In genomic region chr19:23775356-23775755, GRCm38 (mm10) we compare ENCODE assay signal across 18 mouse cellular contexts.
"Had no signal": no experiment of that assay in that cellular context is flagged by ENCODE, and none has a peak within 500 bp of the region (broad histone marks: within the 10 kb centered on the region; RNA-seq: fewer than 3 reads in every experiment).

No protein-coding gene starts in this region.

- H3K4me1 ChIP-seq: limb, embryonic 13.5 days; liver, embryonic 12.5 days; liver, embryonic 15.5 days; lung, embryonic 15.5 days; megakaryocyte, embryonic 14.5 days had no signal

- H3K27ac ChIP-seq: kidney, postnatal 0 days; layer of hippocampus, adult 2 months; limb, embryonic 10.5 days; limb, embryonic 13.5 days; liver, embryonic 12.5 days; liver, embryonic 15.5 days; lung, embryonic 15.5 days; midbrain, embryonic 10.5 days had no signal

- H3K4me2 ChIP-seq: limb, embryonic 13.5 days; liver, embryonic 12.5 days; liver, embryonic 15.5 days; lung, embryonic 15.5 days had no signal

- H3K9me3 ChIP-seq: limb, embryonic 10.5 days; limb, embryonic 13.5 days; liver, embryonic 12.5 days; liver, embryonic 15.5 days; lung, embryonic 15.5 days; midbrain, embryonic 10.5 days had no signal

- H3K9ac ChIP-seq: limb, embryonic 13.5 days; liver, embryonic 12.5 days; liver, embryonic 15.5 days; lung, embryonic 15.5 days had no signal

- H3K4me3 ChIP-seq: layer of hippocampus, adult 2 months; limb, embryonic 10.5 days; limb, embryonic 13.5 days; liver, embryonic 12.5 days; liver, embryonic 15.5 days; lung, embryonic 15.5 days; megakaryocyte, embryonic 14.5 days; midbrain, embryonic 10.5 days had no signal

- DNase-seq: kidney, adult 2 months; kidney, postnatal 25 days; layer of hippocampus, adult 9-11 months; liver; lung, adult 18-20 months; lung, postnatal 10 days; lung, postnatal 36 days; midbrain, embryonic 14.5 days; thymus, postnatal 36 days had no signal

- H3K36me3 ChIP-seq: limb, embryonic 10.5 days; limb, embryonic 13.5 days; liver, embryonic 12.5 days; liver, embryonic 15.5 days; lung, embryonic 15.5 days; midbrain, embryonic 10.5 days had no signal

- H3K27me3 ChIP-seq: limb, embryonic 13.5 days; liver, embryonic 12.5 days; liver, embryonic 15.5 days; lung, embryonic 15.5 days had no signal

- ATAC-seq: liver, embryonic 12.5 days had no signal
